Mouse (Mus musculus): ENCODE measurements around the gene Cabp1.

The Cabp1 gene

DNA sequence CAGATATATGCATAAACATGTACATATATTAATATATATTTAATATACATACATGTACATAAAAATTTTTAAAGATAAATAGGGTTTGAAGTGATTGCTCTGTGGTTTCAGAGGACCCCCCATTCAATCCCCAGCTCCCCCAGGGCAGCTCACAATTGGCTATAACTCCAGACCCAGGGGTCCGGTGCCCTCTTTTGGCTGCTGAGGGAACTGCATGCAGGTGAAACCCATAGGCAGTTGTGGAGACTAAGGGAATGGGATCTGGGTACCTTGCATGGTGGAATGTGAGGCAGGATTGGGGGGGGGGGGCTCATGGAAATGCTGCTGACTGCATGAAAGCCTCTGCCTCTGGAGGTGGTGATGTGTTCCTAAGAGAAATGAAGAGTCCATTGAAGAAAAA is 16.2 kb upstream of the Cabp1 start:
- CTCF ChIA-PET = interaction anchor here (0.6 to 0.7 kb wide), 4 partner anchors 12 to 563 kb away, joined by 4 to 18 read pairs (median 10); no protein-coding TSS in a partner anchor

DNA sequence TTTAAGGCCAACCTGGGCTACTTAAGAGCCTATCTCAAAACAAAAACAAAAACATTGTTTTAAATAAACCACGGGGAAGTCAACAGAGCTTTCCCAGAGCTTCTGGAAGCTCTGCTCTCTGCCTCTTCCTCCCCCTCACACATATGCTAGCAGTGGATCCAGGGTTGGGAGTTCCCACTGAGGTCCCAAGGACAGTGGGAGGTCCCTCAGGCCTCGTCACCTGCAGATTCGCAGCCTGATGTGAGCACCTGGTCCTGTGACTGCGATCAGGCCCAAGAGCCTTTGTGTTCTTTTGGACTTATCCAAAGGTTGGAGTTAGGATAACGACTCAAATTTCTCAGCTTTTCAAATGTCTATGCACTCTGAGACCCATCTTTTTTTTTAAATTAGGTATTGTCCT is 14.4 kb upstream of the Cabp1 start:
- CTCF ChIA-PET = interaction anchor here (0.6 kb wide), 1 partner anchor 254 kb away, joined by 11 read pairs; no protein-coding TSS in a partner anchor

DNA sequence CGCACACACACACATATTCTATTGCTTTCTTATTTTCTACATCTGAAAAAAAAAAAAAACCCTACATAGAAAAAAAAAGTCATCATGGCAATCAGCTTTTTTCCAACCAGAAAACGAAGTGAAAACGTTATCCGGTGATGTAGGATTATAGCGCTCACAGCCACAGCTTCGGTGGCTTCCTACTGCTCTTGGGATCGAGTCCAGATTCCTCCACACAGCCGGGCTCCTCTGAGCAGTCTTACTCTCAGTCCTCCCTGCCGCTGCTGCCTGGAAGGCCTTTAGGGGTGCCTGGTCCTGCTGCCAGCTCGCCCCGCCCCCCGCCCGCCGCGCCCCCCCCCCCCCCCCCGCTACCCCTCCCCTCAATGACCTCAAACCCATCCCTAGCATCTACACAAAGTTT is 13.7 kb upstream of the Cabp1 start:
- CTCF ChIA-PET = interaction anchor here (0.6 to 0.7 kb wide), 2 partner anchors 76 to 254 kb away, joined by 9 to 11 read pairs; no protein-coding TSS in a partner anchor

DNA sequence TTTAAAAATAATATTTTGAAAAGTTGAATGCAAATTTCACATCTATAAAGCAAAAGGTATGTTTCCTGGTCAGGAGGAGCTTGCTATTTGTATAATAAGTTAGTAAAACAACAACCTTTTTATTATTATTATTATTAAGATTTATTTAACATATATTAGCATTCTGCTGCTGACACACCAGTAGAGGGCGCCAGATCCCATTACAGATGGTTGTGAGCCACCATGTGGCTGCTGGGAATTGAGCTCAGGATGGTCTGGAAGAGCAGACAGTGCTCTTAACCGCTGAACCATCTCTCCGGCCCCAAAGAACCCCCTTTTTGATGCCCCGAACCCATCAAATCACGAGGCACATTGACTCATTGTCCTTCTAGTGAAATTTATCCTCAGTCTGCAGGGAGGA is 13.1 kb upstream of the Cabp1 start:
- CTCF ChIA-PET = interaction anchor here (0.5 kb wide), 1 partner anchor 245 kb away, joined by 3 read pairs; no protein-coding TSS in a partner anchor

DNA sequence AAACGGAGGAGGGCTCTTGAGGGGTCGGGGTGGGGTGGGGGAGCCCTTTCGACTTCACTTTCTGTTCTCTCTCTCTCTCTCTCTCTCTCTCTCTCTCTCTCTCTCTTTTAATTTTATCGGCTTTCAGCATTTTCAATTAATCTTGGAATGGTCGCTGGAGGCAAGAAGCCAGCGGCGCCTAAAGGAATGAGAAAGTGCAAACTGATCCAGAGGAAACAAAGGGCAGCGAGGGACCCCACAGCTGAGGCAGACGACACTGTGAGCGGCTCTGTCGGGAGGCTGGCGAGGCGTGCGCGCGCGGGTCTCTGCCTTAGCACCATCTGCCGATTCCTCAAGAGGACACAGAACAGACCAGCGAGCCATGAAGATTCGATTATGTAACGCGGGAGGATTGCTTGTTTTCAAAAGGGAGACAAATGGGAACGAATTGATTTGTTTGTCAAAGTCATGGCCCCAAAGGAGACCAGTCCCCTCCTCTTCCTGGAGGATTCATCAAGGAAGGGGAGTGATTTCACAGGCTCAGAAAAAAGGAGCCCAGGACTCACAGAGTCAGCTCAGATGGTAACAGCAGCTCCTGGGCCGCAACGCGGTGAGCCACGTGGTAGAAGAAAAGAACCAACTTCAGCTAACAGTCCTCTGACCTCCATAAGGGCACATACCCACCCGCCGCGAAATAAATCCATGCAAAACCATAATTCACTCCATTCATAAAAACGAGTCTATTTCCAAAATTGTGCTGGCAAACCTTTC is 10.6 kb upstream of the Cabp1 start:
- CTCF ChIA-PET = interaction anchor here (0.7 to 1.1 kb wide), 2 partner anchors 16 to 614 kb away, joined by 4 read pairs; no protein-coding TSS in a partner anchor

DNA sequence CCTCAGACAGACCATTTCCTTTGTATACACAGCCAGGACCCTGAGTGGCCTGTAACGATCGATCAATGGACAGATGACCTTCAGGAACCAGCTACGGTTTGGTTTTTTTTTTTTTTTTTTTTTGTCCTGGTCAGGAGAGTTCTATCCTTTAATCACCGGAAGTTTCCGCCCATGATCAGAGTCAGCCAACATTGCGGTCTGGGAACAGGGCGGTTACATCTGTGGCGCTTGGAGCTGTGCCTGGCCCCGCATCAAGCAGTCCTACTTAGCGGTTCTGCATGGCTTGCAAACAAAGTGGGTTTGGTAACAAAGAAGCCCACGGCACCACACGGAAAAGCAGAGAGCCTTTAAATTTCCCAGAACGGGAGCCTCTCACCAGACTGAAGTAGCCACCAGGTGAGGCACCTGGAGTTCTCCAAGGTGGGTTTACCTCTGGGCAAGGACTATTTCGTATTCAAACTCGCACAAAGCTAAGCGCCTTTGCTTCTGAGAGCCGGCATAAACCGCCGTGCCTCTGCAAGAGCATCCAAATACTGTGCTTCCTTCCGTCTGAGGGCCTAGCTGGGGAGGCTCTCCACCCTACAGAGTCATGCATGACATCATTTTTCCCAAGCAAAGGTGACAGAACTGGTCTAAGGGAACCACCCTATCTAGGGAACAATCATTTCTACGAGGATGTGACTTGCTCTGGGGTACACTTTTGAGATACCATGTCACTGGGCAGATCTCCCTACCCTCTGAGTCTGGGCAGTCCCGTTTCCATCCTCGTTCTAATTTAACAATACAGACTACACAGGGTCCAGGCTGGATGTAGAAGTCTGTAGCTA is 9.8 kb upstream of the Cabp1 start:
- CTCF ChIA-PET = interaction anchor here (0.7 to 1.1 kb wide), 2 partner anchors 15 to 46 kb away, joined by 3 to 4 read pairs; partner anchors contain the start of gene Mlec

DNA sequence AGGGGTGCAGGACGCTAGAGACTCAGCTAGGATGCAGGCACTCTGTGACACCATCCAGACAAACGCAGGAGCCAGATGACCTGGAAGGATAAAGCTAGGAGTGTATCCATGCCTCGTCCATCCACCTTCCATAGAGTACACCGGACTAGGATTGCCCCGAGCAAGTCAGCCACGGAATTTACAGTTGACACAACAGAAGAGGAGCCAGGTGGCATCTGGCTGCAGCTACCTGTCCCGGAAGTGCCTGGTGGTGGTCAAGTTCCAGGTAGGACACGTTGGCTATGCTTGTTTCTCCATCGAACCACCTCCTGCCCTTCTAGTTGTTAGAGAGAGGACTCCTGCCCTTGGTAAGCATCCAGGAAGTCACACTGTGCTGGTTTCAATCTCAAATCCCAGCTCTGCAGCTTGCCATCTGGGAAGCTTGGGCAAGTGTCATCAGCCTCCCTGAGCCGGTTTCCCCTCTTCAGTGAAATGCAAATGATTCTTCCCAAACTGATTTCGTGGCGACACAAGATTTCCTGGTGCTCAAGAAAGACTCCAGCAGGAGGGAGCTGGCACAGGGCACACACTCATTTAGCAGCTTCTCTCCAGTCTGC is 543 bp upstream of the Cabp1 start:
- CTCF ChIA-PET = no interaction called here

DNA sequence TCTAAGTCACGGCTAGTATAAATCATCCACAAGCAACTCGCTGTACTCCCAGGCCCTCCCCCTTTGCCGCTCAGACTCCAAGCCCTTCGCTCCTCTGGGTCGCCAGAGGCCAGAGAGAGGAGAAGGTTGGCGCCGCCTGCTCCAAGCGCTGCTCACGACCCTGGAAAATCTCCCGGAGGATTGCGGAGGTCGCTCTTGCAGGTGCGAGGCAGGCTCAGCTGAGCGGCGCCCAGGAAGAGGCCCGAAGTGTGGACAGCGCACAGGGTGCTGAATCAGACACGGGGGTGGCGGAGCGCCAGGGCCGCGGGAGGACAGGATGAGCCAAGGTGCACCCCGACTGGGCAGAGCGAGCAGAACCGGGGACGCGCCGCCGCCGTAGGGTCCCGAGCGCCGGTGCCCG is 955 bp downstream of the Cabp1 start:
- CTCF ChIA-PET = no interaction called here

DNA sequence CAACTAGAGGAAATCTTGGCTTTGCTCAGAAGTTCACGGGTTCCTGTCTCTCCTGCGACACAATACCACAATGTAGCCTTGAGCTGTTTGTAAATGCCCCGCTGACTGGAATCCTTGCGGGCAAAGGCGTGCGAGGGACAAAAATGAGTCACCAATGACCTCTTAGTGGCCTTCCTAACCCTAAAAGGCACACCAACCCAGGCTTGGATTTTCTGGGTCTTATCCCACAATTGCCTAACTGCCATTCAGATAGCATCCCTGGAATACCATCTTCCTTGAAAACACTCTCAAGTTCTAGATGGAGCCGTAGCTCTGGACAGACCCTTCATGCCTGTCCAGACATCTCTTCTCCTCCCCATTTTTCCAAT is 1.4 kb downstream of the Cabp1 start:
- CTCF ChIA-PET = interaction anchor here (0.5 to 0.6 kb wide), 2 partner anchors 34 to 85 kb away, joined by 3 to 5 read pairs; no protein-coding TSS in a partner anchor

DNA sequence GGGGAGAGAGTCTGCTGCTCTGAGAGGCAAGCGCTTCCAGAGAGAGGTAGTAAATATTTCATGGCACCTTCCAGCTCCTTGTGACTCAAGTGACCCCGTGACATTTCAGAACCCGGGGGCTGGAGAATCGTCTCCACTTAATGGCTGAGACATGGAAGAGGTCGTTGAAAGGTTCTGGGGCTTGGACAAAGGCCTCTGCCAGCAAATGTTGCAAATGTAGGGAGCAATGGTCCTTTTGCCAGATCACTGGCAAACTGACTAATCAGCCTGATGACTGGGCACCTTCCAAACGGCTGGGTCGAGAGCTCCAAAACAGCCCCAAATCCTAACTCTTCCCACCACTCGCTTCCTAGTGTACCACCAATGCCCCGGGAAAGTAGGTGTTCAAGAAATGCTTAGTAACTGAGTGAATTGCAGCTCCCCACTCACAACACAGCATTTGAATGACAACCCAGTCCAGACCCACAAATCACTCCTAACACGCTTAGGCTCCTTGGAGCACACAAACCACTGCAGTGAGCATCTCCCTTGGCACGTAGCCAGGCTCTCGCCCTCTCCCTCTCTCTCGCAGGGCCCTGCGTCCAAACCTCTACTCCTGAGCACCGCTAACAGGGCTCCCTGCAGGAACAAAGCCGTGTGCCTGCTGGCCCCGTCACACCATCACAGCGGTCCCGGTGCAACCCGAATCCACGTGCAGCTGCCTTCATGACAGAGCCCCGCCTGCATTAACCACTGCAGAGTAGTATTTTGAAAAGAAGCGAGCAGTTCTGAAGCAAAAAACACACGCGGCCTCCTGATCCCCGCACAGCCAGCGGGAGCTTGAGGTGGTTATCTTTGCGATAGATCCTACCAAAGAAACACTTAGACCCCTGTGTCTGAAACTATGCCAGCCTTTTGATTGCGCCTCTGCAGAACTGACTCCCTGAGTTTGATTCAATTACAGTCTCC is 2.0 kb downstream of the Cabp1 start:
- CTCF ChIA-PET = interaction anchor here (0.5 to 0.6 kb wide), 3 partner anchors 35 to 85 kb away, joined by 3 to 5 read pairs (median 5); no protein-coding TSS in a partner anchor

DNA sequence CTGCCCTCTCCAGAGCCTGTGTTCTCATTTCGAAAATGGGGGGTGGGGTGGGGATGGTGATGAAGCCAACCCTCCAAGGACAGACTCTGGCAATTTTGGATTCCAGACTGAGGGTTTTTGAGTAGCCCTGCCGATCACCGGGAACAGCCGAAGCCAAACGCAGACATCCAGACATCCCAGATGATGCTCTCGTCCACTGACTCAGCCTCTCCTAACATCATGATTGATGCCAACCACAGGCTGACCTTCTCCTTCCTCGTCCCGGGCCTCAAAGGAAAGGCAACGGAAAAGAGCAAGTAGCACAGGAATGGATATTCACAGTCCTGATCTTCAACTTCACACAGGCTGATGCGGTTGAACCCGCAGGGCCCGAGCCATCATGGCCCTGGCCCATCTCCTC is 4.1 kb downstream of the Cabp1 start:
- CTCF ChIA-PET = interaction anchor here (0.7 kb wide), 1 partner anchor 65 kb away, joined by 3 read pairs; no protein-coding TSS in a partner anchor

DNA sequence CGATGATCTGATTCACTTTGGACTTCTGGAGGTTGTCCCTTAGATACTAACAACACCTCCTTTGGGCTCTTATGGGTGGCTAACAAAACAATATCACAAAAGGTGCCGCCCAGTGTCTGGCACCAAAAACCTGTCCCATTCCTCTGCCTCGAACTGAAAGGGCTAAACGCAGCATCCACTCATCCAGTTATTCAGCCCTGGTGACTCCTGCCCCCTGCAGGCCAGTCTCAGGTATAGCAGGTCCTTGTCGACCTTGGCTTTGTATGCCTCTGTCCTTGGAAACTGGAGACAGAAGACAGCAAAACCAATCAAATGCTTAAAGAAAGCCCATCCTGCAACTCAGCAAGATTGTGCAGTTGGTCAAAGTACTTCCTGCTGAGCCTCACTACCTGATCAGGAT is 5.4 kb downstream of the Cabp1 start:
- CTCF ChIA-PET = interaction anchor here (0.7 to 1.6 kb wide), 4 partner anchors 16 to 64 kb away, joined by 3 to 8 read pairs (median 6); partner anchors contain the start of gene Mlec

DNA sequence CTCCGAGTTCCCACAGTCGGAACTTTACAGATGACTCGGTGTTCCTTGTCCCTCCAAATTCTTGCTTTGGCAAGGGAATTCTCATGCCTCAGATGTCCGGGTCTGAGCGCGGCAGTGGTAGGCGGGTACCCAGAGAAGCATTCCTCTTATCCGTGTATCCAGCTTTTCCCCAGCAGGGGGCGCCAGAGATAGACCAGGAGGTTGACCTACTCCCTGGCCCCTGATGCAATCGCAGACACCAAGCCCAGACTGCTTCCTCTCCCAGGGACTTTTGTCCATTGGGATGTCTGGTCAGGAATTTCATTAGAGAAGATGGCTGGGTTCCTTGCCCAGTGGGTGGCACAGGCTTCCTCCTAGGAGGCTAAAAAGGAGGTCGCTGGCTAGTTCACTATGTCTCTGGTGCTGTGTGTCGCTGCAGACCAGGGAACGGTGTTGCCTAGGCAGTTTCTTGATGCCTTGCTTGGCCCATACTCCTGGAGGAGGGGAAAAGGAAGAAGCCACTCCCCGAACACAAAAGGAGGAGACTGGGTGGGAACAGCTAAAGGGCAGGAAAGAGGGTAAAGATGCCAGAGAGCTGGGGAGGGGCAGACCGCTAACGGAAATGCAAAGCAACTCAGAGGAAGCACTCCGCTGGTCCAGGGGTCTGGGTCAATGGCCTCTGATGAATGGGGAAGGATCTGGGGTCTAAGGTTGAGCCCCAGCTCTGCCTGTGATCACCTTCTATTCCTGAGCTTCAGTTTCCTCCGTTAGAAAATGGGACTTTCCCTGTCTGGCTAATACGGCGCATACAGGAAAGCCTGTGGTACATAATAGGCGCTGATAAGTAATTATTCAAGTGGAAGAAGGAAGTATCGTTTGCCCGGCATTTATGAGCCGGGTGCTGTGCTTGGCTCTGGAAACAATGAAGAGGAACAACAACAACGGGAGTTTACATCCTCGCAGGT is 6.7 kb downstream of the Cabp1 start:
- CTCF ChIA-PET = interaction anchor here (1.2 kb wide), 1 partner anchor 30 kb away, joined by 3 read pairs; the partner anchor contains the start of gene Mlec

DNA sequence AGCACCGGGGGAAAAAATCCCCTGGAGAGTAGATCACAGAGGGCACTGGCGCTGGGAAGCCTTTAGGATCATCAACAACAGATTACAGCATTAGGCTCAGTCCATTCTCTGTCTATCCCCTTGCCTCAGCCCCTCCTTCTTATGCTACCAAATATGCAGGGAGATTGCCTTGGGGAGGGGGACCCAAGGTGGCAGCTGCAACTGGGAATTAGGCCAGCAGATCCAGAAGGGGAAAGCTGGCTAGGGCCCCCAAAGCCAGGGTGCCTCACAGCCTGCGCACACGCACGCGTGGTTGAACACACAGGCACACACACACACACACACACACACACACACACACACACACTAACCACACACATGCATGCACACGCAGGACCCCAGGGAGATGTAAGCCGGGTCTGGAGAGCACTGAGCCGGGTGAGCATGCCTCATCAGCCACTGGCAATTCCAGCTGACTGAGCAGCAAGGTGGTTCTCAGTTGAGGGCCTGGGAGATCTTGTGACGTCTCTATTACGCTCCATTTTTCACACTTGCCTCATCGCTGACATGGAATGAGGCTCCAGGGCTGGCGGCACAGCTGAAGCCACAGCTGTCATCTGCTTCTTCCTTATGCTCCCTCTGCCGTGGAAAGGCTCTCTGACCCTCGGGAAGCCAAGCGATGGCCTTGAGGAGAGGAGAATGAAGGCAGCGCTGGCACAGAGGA is 7.7 kb downstream of the Cabp1 start:
- CTCF ChIA-PET = no interaction called here

DNA sequence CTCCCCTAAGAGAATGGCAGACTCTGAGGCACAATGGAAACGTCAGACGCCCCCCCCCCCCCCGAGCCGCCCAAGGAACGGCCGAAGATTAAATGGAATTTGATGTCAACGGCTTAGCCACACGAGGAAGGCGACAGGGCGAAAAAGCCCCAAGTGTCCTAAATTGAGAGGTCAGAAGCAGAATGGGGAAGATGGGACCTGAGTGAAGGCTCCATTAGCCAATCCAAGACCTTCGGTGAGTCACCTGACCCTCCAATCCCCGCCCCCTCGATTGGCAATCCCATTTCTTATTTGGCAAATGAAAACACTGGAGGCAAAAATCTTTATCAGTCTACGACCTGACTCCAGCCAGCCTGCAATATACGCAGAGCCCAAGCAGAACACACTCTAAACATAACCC is 9.5 kb downstream of the Cabp1 start:
- CTCF ChIA-PET = no interaction called here

DNA sequence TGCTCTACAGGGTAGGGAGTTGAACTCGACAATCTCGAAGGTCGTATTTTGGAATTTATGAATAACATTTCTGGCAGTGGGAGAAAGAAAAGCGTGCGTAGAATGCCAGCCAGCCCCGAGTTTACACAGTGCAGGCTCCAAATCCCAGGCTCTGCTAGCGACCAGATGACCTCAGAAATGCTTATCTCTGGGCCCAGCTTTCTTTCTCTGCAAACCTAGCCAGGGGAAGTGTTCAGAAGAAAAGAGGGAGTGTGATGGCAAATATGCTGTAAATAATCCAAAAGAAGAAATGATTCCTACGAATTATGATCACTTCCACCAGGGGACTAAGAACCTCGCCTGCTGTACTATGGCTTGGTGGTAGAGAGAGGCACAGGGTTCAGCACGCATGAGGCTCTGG is 10.7 kb downstream of the Cabp1 start:
- CTCF ChIA-PET = interaction anchor here (0.6 kb wide), 1 partner anchor 62 kb away, joined by 3 read pairs; no protein-coding TSS in a partner anchor

DNA sequence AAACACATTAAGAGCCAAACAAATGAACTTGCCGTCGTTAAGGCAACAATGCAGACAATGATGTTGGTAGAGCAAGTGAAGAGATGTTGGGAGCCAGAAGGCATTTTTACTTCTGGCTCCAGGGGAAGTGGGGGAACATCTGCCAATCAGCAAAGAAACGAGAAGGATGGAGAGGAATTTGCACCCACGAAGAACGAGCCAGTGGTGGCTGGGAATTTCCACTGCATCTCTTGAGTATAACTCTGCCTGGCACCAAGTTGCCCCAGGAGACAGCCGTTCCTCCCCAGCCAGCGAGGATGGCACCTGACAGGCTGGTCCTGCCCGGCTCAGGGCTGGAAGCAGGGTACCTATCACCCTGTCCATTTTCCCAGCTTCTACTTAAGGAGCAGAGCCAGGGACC is 11.3 kb downstream of the Cabp1 start:
- CTCF ChIA-PET = no interaction called here

DNA sequence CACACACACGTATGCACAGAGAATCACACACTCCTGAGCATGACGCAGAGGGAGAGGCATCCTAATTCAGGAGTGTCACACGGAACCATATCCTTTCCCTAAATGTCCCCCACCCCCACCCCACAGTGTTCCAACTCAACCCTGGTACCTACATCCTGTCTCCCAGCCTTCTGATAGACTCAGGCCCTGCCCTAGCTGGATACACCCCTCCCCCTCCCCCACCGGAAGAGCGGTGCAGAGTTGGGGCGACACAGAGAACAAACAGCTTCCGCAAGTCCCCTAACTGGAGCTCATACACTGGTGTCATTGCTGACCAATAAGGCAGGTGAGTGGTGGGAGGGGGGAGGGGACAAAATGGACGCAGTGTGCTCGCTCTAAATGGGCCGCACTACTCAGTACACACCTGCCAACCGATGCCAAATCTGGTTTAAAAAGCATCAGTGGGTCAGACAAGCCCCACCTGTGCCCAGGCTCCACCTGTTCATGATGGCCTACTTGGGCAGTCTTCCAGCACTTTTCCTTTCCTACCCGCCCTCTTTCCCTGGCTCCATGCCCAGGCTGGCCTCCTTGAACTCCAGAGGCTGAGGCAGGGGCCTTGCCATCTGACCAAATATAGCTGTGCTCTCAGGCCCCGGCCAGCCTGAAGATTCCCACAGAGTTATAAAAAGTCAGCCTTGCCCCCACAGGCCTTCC is 12.8 kb downstream of the Cabp1 start:
- CTCF ChIA-PET = no interaction called here

All from spleen, embryonic (tissue).